Mouse (Mus musculus) embryonic facial prominence, embryonic 11.5 days (tissue): Measurements from ENCODE around the gene Zfp109. TPM values are rescaled to one million over a fixed set of nuclear protein-coding genes. Genes with fewer than 3 reads are reported as not detected.

Experiments
- ATAC-seq: fragments of 200-750 bp; cut with Nextera tagmentation; replicated peaks from 2 replicates; pipeline ENCODE4 v1.8.0; 2017; ENCODE audit warnings: low read depth; ENCODE audit not compliant: insufficient number of reproducible peaks, low FRiP score, low TSS enrichment
- DNase-seq: peaks from one replicate; pipeline ENCODE4 v3.0.0-alpha.2; 2015; ENCODE audit warnings: low spot score
- H3K27ac ChIP-seq: fragments of 300-500 bp; sonication (generic); replicated peaks from 2 replicates; pipeline ENCODE4 v1.5.1; 2014; ENCODE audit warnings: mild to moderate bottlenecking, low read depth, low read length, control low read depth
- H3K27me3 ChIP-seq: fragments of 300-500 bp; sonication (generic); 2 replicates; pipeline ENCODE4 v1.6.1; 2014; ENCODE audit warnings: mild to moderate bottlenecking, low read length, moderate library complexity, mixed read lengths; ENCODE audit not compliant: control insufficient read depth, insufficient read depth
- H3K36me3 ChIP-seq: fragments of 300-500 bp; sonication (generic); replicated peaks from 2 replicates; pipeline ENCODE4 v1.6.1; 2014; ENCODE audit warnings: low read depth, mild to moderate bottlenecking, low read length, moderate library complexity, mixed read lengths; ENCODE audit not compliant: control insufficient read depth, insufficient read depth
- H3K4me1 ChIP-seq: fragments of 300-500 bp; sonication (generic); 2 replicates; pipeline ENCODE4 v1.6.1; 2014; ENCODE audit warnings: low read length, mixed read lengths; ENCODE audit not compliant: control insufficient read depth, insufficient read depth
- H3K4me2 ChIP-seq: fragments of 300-500 bp; sonication (generic); 2 replicates; pipeline ENCODE4 v1.6.1; 2014; ENCODE audit warnings: low read depth, mild to moderate bottlenecking, control low read depth, low read length, moderate library complexity
- H3K4me3 ChIP-seq: fragments of 300-500 bp; sonication (generic); 2 replicates; pipeline ENCODE4 v1.5.1; 2014; ENCODE audit warnings: low read depth, low read length, control low read depth
- H3K9ac ChIP-seq: fragments of 300-500 bp; sonication (generic); replicated peaks from 2 replicates; pipeline ENCODE4 v1.6.1; 2014; ENCODE audit warnings: mild to moderate bottlenecking, control low read depth, low read length
- H3K9me3 ChIP-seq: fragments of 300-500 bp; sonication (generic); replicated peaks from 2 replicates; pipeline ENCODE4 v1.6.1; 2016; ENCODE audit warnings: mild to moderate bottlenecking, low read length, inconsistent platforms, mixed read lengths; ENCODE audit not compliant: control insufficient read depth
- WGBS: fragments of 180-500 bp; shearing (Covaris S2); extraction: QIAGEN DNeasy Blood & Tissue Kit; methylation state at CpG from one replicate; pipeline ENCODE4 v1.1.7; 2014; 5-methylcytosine and 5-hydroxymethylcytosine counted together
- polyA plus RNA-seq: library from polyadenylated mRNA; unstranded; fragments of >200 nt; fragmentation: Nextera tagmentation; extraction: Ambion mirVana; gene quantifications from 2 replicates; pipeline ENCODE4 v1.2.1, GENCODE M21; 2014

Zfp109 gene
- polyA plus RNA-seq, 1 experiment from 2014 or later = 5.1 TPM

DNA sequence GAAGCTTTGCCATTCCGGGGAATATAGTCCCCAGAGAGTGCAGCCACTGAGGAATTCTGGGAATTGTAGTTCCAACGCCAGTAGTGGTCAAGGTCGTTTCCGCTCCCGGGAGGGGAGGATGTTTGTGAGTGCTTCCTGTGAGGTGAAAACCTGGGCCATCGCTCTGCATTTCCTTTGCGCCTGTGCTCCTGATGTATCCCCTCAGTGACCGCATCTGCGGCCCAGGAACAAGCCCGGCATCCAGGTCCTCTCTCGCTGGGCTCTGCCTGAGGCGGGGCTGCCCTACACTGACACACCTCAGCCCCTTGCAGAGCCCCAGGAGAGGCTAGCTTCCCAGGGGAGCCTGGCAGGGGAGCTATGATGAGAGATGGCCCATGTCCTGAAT lies 32.9 kb upstream of the Zfp109 start, which contains the start of gene Zfp93:
Zfp93 (plus strand) TSS at position 133 of the 385 bp plus-strand sequence.
- H3K9me3 ChIP-seq = no peaks in the 10 kb centered on the region
- H3K27me3 ChIP-seq = no peaks in the 10 kb centered on the region
- no peak within 1 kb of the TSS; the same call in 1 of the 2 replicates for H3K27ac ChIP-seq
- H3K4me3 ChIP-seq = peak within 1 kb of the TSS; percentile 58
- DNase-seq (peak; percentile 96), ATAC-seq (peak; percentile 92)
- H3K4me1 ChIP-seq = no peaks in the 10 kb centered on the region
- peak within 1 kb of the TSS; percentile 88 for H3K9ac ChIP-seq
- H3K36me3 ChIP-seq = peaks cover 9% of the 10 kb centered on the region
- under 1% methylated on average over 12 of the region's 12 CpGs for WGBS
- H3K4me2 ChIP-seq = peak within 1 kb of the TSS; percentile 78

DNA sequence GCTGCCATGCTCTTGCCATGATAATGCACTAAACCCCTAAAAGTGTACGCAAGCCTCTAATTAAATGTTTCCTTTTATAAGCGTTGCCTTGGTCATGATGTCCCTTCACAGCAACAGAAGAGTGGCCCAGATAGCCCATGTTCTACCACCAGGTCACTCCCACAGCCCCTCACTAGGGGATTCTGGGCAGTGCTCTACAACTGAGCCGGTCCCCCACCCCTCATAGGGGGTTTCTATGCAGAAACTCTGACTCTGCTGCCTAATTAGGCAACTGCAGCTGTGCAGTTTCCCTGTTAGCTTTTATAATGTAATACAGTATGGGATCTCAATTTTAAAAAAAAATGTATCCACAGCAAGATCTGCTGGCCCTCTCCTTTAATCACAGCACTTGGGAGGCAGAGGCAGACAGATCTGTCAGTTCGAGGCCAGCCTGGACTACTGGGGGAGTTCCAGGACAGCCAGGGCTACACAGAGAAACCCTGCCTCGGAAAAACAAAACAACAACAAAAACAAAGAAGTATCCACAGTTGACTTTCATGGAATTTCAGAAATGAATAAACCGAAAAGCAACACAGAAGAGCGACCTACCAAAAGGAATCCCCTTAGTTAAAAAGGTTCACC lies 32.4 kb upstream of the Zfp109 start:
- no peak for DNase-seq
- H3K4me3 ChIP-seq = peak overlapping the region; percentile 58
- ATAC-seq = peak; percentile 45
- peak overlapping the region; percentile 27 for H3K4me2 ChIP-seq
- H3K27me3 ChIP-seq = no peaks in the 10 kb centered on the region
- H3K9ac ChIP-seq = peak overlapping the region; percentile 19
- H3K27ac ChIP-seq = no peak overlapping the region
- no peaks in the 10 kb centered on the region for H3K9me3 ChIP-seq
- WGBS = 35% methylated on average over 7 of the region's 7 CpGs
- H3K4me1 ChIP-seq = no peaks in the 10 kb centered on the region
- H3K36me3 ChIP-seq = peaks cover 5% of the 10 kb centered on the region

DNA sequence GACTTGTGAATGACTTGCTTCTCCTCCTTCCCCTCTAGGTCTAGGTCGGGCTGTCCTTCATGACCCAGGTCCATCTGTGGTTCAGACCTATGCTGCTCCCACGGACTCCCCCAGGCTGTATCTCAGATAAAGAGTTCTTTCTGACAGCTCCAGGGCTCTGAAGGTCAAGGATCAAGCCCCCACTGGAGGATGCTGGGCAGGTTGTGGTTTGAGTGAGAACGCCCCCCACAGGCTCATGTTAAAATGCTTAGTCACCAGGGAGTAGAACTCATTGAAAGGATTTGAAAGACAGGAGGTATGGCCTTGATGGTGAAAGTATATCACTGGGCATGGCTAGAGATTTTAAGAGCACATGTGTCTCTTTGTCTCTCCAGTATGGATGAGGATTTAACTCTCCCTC lies 31.9 kb upstream of the Zfp109 start:
- H3K9me3 ChIP-seq = no peaks in the 10 kb centered on the region
- 62% methylated on average over 3 of the region's 3 CpGs for whole genome bisulfite sequencing
- H3K4me1 ChIP-seq = no peaks in the 10 kb centered on the region
- ATAC-seq = no peak
- H3K4me3 ChIP-seq = no peak overlapping the region
- peaks cover under 1% of the 10 kb centered on the region; the same call in 1 of the 2 replicates for H3K36me3 ChIP-seq
- H3K4me2 ChIP-seq = no peak overlapping the region; the same call in 1 of the 2 replicates
- no peak overlapping the region for H3K27ac ChIP-seq
- H3K27me3 ChIP-seq = no peaks in the 10 kb centered on the region
- H3K9ac ChIP-seq = no peak overlapping the region; the same call in 1 of the 2 replicates
- DNase-seq = no peak

DNA sequence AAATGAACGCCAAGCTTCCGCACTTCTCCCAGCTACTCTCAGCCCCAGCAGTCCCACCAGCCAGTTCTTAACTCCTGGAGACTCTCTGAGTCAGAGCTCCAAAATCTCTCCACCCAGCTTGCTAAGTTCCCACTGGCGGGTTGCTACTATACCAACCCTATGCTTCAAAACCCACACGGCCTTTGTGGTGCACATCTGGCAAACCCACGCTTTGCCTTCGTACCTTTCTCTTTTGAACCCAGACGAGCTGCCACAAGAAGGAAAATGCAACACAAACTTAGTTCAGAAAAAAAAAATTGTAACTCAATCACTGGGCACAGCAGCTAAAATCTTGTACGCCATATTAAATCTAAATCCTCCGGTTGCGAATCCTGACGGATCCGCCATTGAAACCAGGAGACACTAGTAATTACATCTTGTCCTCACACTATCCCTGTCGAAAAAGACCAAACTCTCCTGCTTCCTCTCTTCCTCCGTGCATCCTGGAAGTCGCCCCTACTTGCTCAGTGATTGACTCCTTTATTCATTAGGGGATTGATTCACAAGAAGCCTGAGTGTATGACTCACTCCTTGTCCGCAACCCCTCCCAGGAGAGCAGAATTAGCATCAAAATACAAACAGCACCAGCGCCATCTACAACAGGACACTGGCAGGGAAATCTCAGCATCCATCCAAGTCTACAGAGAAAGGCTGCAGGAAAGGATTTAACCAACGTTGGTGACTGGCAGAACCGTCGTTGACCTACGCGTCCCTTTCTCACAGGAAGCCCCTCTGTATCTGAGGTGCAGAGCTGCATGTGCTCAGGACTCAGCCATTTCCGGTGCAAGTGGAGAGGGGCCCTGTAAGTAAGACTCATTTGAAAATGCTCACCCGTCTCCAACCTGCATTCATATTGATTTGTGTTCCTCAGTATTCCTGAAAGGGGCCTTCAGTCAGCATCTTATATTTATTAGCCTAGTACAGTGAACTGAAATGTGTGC lies 31.1 kb upstream of the Zfp109 start:
- H3K9ac ChIP-seq = no peak overlapping the region
- 68% methylated on average over 24 of the region's 24 CpGs for WGBS
- H3K36me3 ChIP-seq = no peaks in the 10 kb centered on the region
- no peak overlapping the region for H3K27ac ChIP-seq
- DNase-seq (no peak), ATAC-seq (no peak)
- no peaks in the 10 kb centered on the region for H3K4me1 ChIP-seq
- no peaks in the 10 kb centered on the region for H3K27me3 ChIP-seq
- no peak overlapping the region for H3K4me2 ChIP-seq
- H3K9me3 ChIP-seq = no peaks in the 10 kb centered on the region
- no peak overlapping the region for H3K4me3 ChIP-seq

DNA sequence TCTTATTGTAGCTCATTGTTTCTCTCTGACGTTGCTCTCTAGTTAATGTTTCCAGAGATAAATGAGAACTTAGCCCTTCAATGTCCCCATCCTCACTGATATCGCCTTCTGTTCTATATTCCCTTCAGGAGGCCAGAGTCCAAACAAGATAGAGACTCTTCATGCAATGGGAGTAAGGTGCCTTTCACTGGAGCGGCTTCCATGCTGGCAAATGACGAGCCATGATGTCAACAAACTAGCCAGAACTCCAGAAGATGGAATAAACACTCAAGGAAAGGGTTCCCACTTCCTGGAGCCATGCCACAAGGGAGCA lies 22.6 kb upstream of the Zfp109 start:
- Histone ChIP-seq H3K9me3 (no peaks in the 10 kb centered on the region), H3K4me3 (no peak overlapping the region), H3K27ac (no peak overlapping the region), H3K36me3 (no peaks in the 10 kb centered on the region), H3K4me1 (no peaks in the 10 kb centered on the region), H3K4me2 (no peak overlapping the region), H3K27me3 (no peaks in the 10 kb centered on the region), H3K9ac (no peak overlapping the region)
- DNase-seq = no peak
- WGBS = 87% methylated on average over 4 of the region's 4 CpGs
- ATAC-seq = no peak

DNA sequence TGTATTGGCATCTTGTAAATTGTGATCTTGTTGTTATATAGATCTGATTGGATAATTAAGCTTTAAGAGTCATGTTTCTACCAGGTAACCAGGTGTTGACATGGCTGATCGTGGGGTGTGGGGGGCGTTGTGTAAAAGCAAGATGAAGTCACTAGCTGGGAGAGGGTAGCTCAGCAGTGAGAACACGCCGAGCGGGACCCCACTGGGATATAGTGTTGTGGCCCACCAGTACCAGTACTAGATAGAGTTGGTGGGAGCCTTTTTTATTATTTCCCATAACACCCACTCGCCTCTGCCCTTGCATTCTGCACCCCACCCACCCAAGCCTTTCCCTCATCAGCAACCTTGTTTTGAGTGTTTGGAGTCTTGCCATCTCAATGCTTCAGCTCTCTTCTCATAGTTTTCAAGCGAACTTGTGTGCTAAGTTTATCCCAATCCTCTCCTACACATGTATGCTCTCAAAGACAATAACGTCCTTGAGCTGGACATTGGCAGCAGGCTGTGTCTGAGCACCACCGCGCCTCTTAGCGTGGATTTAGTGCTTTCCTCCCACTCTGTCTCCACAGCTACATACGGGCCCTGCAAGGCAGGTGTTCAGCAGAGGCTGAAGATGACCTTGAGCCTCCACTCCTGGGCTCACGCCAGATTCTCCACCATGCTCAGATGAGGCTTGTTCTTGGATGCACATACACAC lies 22.1 kb upstream of the Zfp109 start:
- 90% methylated on average over 13 of the region's 13 CpGs for WGBS
- DNase-seq = no peak
- H3K36me3 ChIP-seq = no peaks in the 10 kb centered on the region
- no peaks in the 10 kb centered on the region for H3K4me1 ChIP-seq
- no peak overlapping the region for H3K27ac ChIP-seq
- no peak overlapping the region for H3K4me2 ChIP-seq
- no peaks in the 10 kb centered on the region for H3K27me3 ChIP-seq
- no peaks in the 10 kb centered on the region for H3K9me3 ChIP-seq
- no peak overlapping the region for H3K4me3 ChIP-seq
- H3K9ac ChIP-seq = no peak overlapping the region
- no peak for ATAC-seq

DNA sequence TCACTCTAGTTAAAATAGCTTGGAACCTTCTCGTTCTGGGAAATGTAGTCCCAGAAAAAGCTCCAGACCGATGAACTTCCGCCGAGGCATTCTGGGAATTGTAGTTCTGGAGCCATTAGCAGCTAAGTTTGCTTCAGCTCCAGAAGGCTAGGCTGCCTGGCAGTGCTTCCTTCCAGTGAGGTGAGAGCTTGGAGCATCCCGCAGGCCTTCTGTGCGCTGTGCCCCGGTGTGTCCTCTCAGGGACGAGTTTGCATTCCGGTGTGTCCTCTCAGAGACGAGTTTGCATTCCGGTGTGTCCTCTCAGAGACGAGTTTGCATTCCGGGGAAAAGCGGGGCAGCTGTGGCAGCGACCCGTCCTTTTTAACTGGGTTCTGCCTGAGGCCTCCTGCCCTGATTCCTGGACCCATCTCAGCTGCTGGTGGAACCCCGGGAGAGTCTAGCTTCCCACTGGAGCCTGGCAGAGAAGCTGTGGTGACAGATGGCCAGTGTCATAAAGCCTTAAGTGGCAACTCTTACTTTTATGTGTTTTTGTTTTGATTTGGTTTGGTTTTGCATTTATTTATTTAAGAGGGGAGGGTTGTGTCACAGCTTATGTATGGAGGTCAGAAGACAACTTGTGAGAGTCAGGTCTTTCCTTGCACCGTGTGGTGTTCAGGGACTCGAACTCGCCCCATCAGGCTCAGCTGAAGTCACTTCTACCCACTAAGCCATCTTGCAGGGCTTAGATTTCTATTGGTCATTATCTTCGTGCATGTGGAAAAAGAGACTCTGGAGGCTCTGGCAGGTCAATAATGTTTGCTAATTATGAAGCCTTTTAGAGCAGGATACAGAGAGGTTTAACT lies 17.5 kb upstream of the Zfp109 start, which contains the start of gene Zfp108:
Zfp108 (plus strand) TSS at position 162 of the 842 bp plus-strand sequence.
- Histone ChIP-seq H3K9me3 (no peaks in the 10 kb centered on the region), H3K9ac (peak within 1 kb of the TSS; percentile 61), H3K4me3 (peak within 1 kb of the TSS; percentile 41), H3K4me1 (no peaks in the 10 kb centered on the region), H3K4me2 (peak within 1 kb of the TSS; percentile 57), H3K27me3 (no peaks in the 10 kb centered on the region), H3K27ac (no peak within 1 kb of the TSS), H3K36me3 (no peaks in the 10 kb centered on the region)
- 20% methylated on average over 21 of the region's 21 CpGs for WGBS
- DNase-seq = peak; percentile 96
- peak; percentile 87; the same call in 1 of the 2 replicates for ATAC-seq
